Mouse (Mus musculus) right cerebral cortex, postnatal 14 days (tissue): ENCODE results near the gene Tmem87b.

Source experiments
- DNase-seq: peaks from one replicate; pipeline ENCODE4 v3.0.0; 2022

Tmem87b gene

GRCm38 (mm10) chr2:128892180-128892721, 74.3 kb downstream of the Tmem87b start:
- DNase-seq: no peak

GRCm38 (mm10) chr2:128902843-128903242, 84.9 kb downstream of the Tmem87b start:
- DNase-seq: no peak

- no peak for DNase-seq
These were observed 85.7 kb downstream of the Tmem87b start for GRCm38 (mm10) chr2:128903661-128904060.
